Mouse (Mus musculus): Measurements from ENCODE around the gene Rtp4.

The Rtp4 gene

GRCm38 (mm10) chr16:23520235-23520871 lies at the start of gene Rtp4, which contains the start of gene Masp1:
Rtp4 (plus strand) TSS chr16:23520291.
Masp1 (minus strand) TSS chr16:23520815.
- DNase-seq (ENCODE audit: low spot score in 2 of 2) = peak; percentile 55 to 61

GRCm38 (mm10) chr16:23471551-23471950 lies 48.5 kb upstream of the Rtp4 start:
- no peak for DNase-seq (ENCODE audit: low spot score in 2 of 2)

- no peak for DNase-seq (ENCODE audit: low spot score in 2 of 2)
Observed at GRCm38 (mm10) chr16:23472046-23472445, 48.0 kb upstream of the Rtp4 start.

GRCm38 (mm10) chr16:23475651-23476050 lies 44.4 kb upstream of the Rtp4 start:
- no peak for DNase-seq (ENCODE audit: low spot score in 2 of 2)

GRCm38 (mm10) chr16:23476598-23476997 lies 43.5 kb upstream of the Rtp4 start:
- no peak for DNase-seq (ENCODE audit: low spot score in 2 of 2)

GRCm38 (mm10) chr16:23479872-23480603 lies 40.1 kb upstream of the Rtp4 start:
- DNase-seq (ENCODE audit: low spot score in 2 of 2) = peak in 1 of 2 experiments; percentile 37

GRCm38 (mm10) chr16:23482218-23482617 lies 37.9 kb upstream of the Rtp4 start:
- no peak for DNase-seq (ENCODE audit: low spot score in 2 of 2)

- DNase-seq (ENCODE audit: low spot score in 2 of 2) = no peak
Observed at GRCm38 (mm10) chr16:23482846-23483245, 37.2 kb upstream of the Rtp4 start.

GRCm38 (mm10) chr16:23483292-23483691 lies 36.8 kb upstream of the Rtp4 start:
- no peak for DNase-seq (ENCODE audit: low spot score in 2 of 2)

- DNase-seq (ENCODE audit: low spot score in 2 of 2) = no peak
Observed at GRCm38 (mm10) chr16:23492783-23493182, 27.3 kb upstream of the Rtp4 start.

- no peak for DNase-seq (ENCODE audit: low spot score in 2 of 2)
Observed at GRCm38 (mm10) chr16:23496245-23496924, 23.7 kb upstream of the Rtp4 start.

GRCm38 (mm10) chr16:23497440-23497839 lies 22.7 kb upstream of the Rtp4 start:
- DNase-seq (ENCODE audit: low spot score in 2 of 2) = no peak

GRCm38 (mm10) chr16:23497881-23498280 lies 22.2 kb upstream of the Rtp4 start:
- DNase-seq (ENCODE audit: low spot score in 2 of 2) = no peak

GRCm38 (mm10) chr16:23498691-23499131 lies 21.4 kb upstream of the Rtp4 start:
- no peak for DNase-seq (ENCODE audit: low spot score in 2 of 2)

GRCm38 (mm10) chr16:23500558-23500957 lies 19.5 kb upstream of the Rtp4 start:
- DNase-seq (ENCODE audit: low spot score in 2 of 2) = no peak

- no peak for DNase-seq (ENCODE audit: low spot score in 2 of 2)
Observed at GRCm38 (mm10) chr16:23501288-23501687, 18.8 kb upstream of the Rtp4 start.

GRCm38 (mm10) chr16:23502478-23502877 lies 17.6 kb upstream of the Rtp4 start:
- DNase-seq (ENCODE audit: low spot score in 2 of 2) = no peak

- no peak for DNase-seq (ENCODE audit: low spot score in 2 of 2)
Observed at GRCm38 (mm10) chr16:23503351-23503750, 16.7 kb upstream of the Rtp4 start.

- no peak for DNase-seq (ENCODE audit: low spot score in 2 of 2)
Observed at GRCm38 (mm10) chr16:23504320-23504744, 15.8 kb upstream of the Rtp4 start.

- DNase-seq (ENCODE audit: low spot score in 2 of 2) = peak in 1 of 2 experiments; percentile 42
Observed at GRCm38 (mm10) chr16:23505904-23506687, 14.0 kb upstream of the Rtp4 start.

GRCm38 (mm10) chr16:23511166-23511935 lies 8.7 kb upstream of the Rtp4 start:
- no peak for DNase-seq (ENCODE audit: low spot score in 2 of 2)

Data from right cerebral cortex, postnatal 10 days (tissue).